Mouse (Mus musculus): ENCODE measurements around the gene Gm20425. TPM values are rescaled to one million over a fixed set of nuclear protein-coding genes. Genes with fewer than 3 reads are reported as not detected.
"Not testable (repeated sequence)": the region's sequence is repeated elsewhere in the genome, so short reads cannot be mapped to it uniquely, and the experiment has no call there.

The Gm20425 gene
- total RNA-seq, 2 experiments from 2014 or later: 4.9 to 6.7 TPM

DNA sequence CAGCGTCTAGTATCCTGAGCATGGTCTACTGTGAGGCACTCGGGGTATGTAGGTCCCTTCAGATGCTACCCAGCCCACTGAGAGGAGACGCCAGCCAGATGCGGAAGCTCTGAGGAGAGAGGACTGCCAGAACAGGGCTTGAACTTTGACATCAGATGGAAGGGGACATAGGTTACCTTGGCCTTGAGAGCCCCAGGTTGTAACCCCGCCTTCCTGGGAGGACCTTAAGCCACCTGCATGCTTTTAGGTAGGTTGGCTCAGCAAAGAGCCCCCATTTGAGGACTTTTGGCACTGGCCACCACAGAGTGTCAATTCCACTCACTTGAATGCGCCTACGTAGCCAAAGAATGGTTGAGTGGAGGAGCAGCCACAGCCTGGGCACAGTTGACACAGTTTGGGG, 5.4 kb downstream of the Gm20425 start:
- DNase-seq: no peak

DNA sequence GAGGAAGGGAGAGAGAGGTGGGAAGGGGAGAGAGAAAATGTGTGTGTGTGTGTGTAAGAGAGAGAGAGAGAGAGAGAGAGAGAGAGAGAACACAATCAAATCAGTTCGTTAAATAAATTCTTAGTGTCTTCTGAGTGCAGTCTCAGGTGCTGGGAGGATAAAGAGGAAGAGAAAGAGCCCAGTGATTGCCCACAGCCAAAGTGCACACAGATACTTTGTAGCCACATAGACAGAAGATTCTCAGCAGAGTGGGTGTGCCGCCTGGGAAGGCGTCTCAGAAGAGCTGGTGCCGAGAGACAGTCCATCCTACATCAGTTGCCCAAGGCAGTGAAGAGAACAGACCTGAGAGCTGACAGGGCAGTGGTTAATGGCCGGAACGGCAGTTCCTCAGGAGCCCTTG, 15.8 kb downstream of the Gm20425 start:
- no peak for DNase-seq

DNA sequence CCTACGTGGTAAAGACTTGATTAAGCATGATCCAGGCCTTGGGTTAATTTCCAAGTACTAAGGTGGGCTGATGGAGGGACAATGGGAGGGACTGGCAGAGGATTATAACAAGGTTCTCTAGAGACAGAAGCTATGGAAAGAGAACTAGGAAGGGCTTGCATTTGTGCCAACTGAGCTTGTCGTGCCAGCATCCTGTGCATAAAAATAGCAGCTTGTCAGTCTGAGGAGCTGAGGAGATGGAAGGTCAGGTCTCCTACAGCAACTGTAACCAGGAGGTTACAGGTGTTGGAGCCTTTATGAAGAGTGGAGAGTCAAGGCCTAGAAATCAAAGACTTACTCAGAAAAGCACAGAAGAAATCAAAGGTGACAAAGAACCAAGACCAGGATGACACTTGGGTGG, 16.5 kb downstream of the Gm20425 start:
- peak; percentile 42 for DNase-seq

DNA sequence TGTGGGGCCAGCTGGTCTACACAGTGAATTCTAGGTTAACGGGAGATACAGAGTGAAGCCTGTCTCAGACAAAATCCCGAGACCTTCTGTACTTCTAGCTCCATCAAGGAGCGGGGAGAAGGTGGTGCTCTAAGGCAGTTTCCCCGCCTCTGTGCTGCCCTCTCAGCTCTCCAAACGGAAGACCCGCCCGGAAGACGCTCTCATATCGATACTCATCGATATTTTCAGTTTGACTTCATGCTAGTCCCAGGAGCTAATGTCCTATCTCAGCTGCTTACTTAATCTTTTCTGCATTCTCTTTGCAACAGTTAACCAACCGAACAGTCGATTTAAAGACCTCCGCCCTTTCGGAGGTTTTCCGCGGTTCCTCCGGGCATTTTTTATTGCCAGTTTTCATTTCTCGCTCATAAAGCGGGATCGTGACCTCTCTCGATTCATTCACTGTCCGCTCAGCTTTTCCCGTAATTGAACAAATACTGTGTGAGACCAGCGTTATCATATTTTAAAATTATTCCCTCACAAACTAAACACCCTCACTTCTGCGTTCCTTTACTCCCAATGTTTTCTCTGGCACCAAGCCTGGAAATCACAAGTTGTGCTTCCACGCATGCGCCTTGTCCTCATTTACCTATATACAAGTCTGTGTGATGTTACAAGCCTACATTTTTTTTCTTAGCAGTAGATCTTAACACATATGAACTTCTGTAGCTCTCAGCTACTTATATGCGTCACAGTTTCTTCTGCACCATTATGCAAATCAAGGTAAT, 17.3 kb downstream of the Gm20425 start:
- peak; percentile 12 for DNase-seq

DNA sequence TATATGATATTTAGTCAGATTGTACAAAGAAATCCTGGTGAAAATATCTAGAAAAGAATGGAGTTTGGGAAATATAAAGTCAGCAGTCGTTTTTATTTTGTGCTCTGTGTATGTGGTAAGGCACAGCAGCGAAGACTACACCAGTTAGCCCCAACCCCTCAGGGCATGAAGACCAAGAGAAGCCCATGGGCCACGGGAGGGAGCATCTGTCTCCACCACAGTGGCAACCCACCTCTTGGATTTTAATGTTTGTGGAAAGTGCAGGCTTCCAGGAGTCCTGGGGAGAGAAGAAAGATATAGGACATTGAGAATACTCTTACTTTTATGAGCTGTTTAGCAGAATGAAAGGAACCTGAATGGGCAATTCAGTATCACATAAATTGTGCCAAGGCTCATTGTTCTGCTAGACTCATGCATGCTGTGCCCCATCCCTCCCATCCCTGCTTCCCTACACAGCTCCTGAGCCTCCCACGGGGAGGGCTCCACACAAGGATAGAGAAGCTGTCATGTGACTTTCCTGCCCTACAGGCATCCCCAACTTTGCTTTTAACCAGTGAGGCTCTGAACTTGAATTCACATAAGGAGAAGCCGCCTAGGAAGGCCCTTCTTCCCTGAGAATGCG, 21.2 kb downstream of the Gm20425 start:
- DNase-seq: no peak

DNA sequence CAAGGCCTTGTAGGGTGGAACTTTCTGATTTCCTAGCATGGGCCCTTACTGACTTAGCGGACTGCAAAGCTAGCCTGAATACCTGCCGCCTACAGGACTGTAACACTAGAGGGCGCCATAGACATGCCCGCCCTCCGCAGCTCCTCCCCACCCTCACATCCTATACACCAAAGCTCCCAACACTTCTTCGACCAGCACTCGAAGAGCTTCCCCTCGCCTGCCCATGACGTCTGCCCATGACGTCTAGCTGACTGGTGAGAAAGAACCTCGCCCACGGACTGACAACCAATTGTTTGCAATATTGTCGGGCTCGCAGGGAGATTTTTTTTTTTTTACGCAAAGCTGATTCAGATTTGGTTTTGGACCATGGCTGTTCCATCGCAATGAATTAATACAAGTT, 22.3 kb downstream of the Gm20425 start:
- DNase-seq: peak; percentile 75

DNA sequence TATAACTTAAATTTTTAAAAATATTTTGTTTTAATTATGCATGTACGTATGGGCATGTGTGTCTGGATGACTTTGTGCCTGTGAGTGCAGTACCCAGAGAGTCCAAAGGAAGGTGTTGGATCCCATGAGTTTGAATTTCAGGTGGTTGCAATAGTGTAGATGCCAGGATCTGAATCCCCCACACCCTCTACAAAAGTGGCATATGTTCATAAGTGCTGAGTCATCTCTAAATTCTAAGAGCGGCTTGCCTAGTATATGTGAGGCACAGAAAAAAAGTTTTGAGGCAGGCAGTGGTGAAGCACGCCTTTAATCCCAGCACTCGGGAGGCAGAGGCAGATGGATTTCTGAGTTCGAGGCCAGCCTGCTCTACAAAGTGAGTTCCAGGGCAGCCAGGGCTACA, 24.3 kb downstream of the Gm20425 start:
- DNase-seq: no peak

DNA sequence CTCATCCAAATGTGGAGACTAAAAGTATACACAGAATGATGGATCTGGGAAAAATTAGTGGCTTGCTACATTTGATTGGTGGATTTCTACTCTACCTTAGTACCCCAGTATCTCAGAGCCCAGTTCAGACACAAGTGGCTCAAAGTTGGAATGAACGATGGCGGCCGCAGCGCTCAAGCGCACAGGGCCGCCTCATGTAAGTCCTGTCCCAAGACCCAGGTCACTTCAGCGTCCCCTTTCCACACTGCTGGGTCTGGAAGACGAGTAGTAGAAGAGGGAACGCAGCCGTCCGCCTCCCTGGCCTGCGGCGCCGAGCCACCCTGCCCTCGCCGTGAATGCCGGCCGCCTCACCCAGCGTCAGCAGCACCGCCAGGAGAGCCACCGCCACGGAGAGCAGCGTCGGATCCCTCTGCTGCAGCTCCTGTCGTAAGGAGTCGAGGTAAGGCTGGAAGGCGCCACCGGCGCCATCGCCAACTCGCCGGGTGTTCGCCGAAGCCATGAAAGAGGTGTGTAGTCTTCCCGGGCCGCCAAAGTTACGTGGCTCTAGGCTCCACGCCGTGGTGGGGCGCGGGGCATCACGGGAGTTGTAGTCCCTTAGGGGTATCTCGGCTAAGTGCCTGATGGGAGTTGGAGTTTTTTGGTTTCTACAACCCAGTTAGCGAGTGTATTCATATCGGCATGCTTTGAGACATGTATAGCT, 28.4 kb downstream of the Gm20425 start, which contains the start of gene Srprb:
TSS of gene Srprb (minus strand) at position 577 of the 700 bp plus-strand sequence.
- DNase-seq: peak; percentile 94

DNA sequence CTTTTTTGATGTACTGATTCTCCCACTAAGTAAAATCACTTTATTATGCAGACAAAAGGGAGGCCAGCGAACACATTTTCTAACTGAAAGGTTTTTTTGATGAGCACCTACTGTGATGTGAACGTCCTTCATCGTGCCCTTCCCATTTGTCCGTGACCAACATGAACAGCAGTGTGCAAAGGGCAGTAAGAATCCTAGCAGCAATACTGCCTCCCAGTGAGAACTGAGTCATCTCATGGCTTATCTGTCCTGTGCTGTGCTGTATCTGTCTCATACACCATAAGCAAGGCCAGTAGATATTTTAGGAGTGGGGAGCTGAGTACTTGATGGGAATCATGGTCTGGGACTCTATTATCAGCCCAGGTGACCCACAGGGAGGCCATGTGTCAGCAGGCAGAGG, 41.7 kb downstream of the Gm20425 start:
- no peak for DNase-seq

DNA sequence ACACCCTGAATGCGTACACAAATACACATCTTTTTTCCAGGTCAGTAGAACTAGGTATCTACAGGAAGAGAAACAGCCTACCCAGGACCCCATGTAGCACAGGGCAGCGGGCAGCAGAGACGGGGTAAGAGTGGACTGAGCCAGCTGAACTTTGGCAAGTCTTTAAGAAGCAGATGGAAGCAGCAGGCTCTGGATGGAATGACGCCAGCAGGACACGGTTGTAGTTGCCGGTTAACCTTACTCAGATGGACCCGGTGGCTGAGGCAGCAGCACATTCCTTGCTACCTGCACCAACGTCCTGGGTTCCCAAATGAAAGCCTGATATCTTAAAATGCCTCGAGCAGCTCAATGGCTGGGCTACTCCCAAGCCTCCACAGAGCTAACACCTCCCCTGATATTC, 43.4 kb downstream of the Gm20425 start:
- DNase-seq: peak; percentile 43

DNA sequence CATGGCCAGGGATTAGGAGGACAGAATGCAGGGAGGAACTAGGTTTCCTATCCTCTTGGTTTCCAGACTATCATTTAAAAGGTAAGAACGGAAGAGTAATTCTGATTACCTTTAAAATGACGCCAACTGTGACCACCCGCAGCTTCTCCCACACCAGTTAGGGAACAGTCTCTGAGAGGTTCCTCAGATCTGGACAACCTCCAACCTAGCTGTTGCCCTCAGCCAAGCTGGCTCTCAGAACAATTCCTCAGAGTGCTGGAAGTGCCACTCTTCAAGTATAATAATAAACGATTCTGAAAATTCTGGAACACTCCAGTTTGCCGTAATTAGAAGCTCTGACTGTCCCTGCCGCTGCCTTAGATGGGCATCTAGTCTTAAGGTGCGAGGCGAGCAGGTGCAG, 44.2 kb downstream of the Gm20425 start:
- peak; percentile 14 for DNase-seq

DNA sequence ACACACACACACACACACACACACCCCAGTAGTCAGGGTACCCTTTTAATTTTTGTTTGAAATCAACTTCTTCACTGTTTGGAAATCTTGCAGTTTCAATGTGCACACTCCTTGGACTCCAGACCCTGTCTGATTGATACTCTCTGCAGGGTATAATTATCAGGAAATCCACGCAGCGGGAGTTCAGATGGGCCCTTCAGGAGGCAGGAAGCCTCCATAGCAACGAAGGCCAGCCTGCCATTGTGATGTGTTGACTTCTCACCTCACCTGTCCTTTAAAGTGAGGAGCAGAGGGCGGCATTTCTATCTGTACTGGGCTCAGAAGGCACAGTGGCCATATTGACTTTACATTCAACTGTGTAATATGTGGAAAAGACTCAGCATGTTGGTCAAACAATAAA, 45.3 kb downstream of the Gm20425 start:
- DNase-seq: no peak

DNA sequence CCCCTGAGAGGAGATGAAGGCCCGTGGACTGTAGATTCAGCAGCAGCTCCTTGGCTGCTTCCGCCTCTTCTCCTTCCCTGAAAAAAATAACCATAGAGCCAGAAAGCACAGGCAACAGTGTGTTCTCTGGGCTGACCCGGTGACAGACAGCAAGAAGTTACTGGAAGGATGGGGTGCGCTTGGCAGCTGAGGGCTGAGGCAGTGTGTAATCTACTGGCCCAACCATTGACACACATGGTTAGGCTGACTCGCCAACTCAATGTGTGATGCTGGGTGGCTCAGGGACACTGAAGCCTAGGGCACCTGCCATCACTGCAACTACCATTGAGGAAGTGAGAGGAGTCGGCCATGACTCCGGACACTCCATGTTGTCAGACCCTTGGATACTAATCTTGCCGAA, 48.2 kb downstream of the Gm20425 start:
- DNase-seq: no peak

DNA sequence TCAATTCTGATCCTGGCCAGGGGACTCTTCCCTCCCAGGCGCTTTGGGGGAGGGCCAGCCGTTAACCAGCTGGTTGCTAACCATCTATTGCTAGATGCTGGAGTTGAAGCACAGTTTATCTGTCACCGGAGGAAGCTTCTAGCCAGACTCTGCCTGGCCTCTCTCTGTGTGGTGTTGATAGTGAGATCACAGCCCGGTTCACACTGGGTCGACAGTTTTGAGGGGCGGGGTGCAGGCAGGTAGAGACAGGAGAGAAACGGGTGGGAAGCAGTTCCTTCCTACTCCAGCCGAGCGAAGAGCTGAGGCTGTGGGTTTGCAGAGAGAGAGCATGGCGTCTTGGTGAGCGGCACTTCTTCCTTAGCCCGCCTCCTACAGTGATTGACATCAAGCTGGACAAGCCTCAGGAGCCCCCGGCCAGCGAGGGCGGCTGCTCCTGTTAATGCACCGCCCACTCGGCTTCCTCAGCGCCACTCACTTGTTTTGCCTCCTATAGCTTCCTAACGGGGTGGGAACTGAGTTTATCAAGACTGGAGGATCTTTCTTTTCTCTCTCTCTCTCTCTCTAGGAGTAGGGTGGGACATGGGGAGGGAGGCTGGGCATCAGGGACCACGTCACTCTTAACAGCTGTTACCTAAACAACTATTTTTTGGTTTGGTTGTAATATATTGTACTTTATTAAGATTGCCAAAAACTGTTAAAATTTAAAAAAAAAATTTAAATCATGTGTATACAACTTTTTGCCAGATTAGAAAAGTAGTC, 49.1 kb downstream of the Gm20425 start:
- DNase-seq: peak; percentile 84

DNA sequence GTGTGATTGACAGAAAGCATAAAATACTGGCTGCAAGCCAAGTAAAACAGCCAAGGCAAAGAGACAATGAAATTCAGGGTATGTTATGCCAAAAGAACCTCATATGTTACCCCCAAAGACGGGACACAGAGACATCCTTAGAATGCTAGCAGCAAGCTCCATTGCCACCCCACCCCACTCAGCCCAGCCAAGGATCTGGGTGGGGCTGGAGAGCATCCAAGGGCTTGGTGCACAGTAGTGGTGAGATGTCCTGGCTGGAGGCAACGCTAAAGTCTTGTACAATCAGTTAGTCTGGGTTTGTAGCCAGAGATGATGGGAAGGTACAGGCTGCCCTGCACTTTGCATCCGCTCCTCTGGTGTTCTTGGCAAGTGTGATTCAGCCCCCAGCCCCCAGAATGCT, 49.8 kb downstream of the Gm20425 start:
- DNase-seq: peak; percentile 64

DNA sequence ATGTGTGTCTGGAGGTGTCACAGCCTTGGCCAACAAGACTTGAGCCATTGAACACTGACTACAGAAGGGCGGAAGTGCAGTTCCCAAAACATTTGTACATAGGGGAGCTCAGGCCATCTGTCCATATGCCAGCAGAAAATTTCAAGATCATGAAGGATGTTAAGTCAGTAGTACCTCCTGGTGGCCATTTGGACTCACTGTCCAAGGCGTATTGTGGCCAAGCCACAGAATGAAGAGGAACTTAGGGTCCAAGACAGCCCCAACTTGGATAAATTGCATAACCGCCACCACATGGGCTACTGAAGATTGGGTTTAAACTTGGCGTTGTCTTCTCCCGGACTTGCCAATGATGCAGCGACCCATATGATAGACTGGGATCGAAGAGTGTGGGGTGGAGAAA, 54.4 kb downstream of the Gm20425 start:
- no peak for DNase-seq

DNA sequence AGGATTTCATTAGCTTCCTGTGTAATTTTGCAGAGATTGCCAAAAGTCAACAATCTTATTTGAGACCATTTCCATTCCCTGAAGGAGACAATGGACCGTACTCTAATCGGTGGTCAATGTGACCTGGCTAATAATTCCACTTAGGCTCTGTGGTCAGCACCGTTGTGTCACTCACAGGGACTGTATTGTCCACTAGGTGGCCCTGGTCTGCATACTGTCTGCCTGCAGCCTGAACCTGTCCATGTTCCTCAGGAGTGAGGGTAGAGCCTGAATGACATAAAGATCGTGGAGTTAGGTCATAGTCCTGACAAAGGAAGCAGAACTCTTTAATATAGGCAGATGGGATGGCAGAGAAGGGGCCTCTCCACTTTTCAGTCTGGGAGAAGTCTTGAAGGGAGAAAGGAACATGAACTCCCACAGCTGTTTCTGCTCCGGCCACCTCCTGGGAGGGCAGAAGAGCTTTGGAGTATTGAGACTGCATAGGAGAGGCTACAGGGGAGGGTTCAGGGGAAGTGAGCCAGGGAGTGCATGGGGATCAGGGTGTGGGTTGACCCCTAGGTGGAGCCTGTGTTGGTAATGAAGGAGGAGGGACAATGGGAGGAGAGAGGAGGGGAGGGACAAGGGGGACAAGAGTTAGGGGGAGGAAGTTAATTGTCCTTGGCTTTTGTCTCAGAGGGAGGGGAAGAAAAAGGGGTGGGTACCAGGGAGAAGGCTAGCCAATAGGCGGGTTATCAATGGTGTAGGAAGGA, 55.2 kb downstream of the Gm20425 start:
- DNase-seq: peak; percentile 45

DNA sequence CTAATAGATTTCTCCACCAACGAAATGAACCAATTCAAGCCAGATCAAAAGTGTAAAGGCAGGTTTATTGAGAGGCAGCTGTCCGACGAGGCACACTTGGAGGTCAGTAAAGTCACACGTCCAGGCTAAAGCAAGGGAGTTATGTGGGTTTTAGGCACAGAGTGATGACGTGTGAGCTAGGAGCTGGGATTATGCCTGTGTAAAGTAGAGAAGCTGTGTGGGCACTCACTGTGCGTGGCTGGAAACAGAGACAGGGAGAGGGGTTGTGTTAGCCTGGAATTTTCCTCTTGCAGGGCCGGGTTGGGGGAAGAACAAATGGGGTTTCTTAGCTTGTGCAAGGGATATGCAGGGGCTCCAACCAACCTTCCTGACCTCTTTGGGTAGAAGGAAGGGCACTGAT, 61.3 kb downstream of the Gm20425 start:
- DNase-seq: no peak

DNA sequence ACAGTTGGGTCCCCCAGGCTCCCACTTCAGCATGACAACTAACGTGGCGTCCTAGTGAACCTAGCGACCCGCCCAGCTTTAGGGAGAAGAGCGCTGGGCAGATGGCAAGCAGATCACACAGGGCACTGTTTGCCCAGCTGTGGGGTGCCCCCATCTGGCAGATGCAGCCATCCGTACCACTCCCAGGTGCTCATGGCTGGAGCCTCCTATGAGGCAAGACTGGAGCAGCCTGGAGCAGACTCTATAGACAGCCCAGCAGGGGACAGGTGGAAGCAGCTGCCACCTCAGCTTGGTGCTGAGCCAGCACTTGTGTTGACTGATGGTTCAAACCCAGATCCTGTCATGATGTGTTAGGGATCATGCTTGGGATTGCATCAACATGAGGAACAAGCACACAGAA, 62.1 kb downstream of the Gm20425 start:
- DNase-seq: peak; percentile 37

DNA sequence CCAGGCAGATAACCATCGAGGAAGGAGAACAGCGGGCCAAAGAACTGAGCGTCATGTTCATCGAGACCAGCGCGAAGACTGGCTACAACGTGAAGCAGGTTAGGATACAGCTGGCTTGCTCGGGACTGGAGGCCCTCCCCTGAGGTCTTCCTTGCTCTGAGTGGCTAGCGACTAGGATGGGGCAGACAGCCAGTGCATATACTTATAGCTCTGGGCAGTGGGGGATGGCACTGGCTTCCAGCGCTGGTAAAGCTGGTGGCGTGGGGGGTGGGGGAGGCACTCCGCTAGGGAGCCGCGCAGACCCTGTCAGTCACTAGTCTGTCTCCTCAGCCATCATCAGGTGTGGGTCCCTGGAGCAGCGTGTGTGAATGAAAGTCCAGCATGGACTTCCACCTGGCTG, 66.3 kb downstream of the Gm20425 start:
- no peak for DNase-seq

DNA sequence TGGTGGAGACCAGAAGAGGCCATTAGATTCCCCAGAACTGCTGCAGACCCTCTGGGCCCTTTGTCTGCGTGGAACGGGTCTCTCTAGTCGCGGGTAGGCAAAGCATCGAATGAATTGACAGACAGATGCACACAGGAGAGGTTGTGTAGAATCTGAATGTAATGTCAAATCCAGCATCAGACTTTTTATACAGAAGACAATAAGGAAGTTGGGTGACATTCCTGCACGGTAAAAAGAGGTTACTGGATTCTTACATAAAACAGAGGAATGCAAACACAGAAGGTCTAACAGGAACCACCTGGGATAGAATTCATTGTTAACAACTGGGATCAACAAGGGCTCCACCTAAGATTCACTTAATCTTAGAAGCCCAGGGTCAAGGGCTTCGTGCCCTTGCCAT, 74.9 kb downstream of the Gm20425 start:
- not testable (repeated sequence) for DNase-seq

DNA sequence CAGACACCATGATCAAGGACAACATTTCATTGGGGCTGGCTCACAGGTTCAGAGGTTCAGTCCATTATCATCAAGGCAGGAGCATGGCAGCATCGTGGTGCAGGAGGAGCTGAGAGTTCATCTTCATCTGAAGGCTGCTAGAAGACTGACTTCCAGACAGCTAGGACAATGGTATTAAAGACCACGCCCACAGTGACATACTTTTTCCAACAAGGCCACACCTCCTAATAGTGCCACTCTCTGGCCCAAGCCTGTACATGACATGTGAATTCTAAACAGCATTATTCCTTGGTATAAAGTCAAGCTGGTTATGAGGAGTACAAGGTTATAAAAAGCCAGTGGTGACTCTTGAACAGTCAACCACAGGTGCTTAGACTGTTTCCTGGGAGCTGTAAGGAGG, 75.5 kb downstream of the Gm20425 start:
- DNase-seq: no peak

Data from heart, postnatal 4 days (tissue).